Comparison of ENCODE assay signal across 9 mouse cellular contexts in genomic region chr12:102498726-102499125, GRCm38 (mm10). TPM values are rescaled to one million over a fixed set of nuclear protein-coding genes. Genes with fewer than 3 reads are reported as not detected.
DNase-seq lines count a peak whose midpoint lies in the region; ATAC-seq and TF ChIP-seq lines count a peak whose summit lies in the region.
"Had no signal": no experiment of that assay in that cellular context is flagged by ENCODE, and none has a peak within 500 bp of the region (broad histone marks: within the 10 kb centered on the region; RNA-seq: fewer than 3 reads in every experiment).

No protein-coding gene starts in this region.

- 41% methylated on average over 8 of the region's 8 CpGs for WGBS in kidney, postnatal 0 days
- 33% methylated on average over 8 of the region's 8 CpGs for WGBS in stomach, postnatal 0 days

- H3K9me3 ChIP-seq in kidney, postnatal 0 days (replicated peaks; ENCODE audit: low read length) = no peaks in the 10 kb centered on the region
- no peaks in the 10 kb centered on the region for H3K9me3 ChIP-seq in stomach, postnatal 0 days (ENCODE audit: control insufficient read depth, low read length)
- H3K9me3 ChIP-seq: liver, embryonic 15.5 days had no signal

- TF ChIP-seq EP300 in stomach, postnatal 0 days (optimal IDR thresholded peaks at IDR 0.05) = no peak

- intact Hi-C loops in gastrocnemius, postnatal 14 days (cut with DNase I; ENCODE audit: low total_unique reads) = no loop called here
- intact Hi-C loops in left cerebral cortex, postnatal 14 days (cut with DNase I) = no loop called here

- H3K4me3 ChIP-seq in kidney, postnatal 0 days (replicated peaks; ENCODE audit: low read depth, low read length) = no peak overlapping the region
- no peak overlapping the region for H3K4me3 ChIP-seq in stomach, postnatal 0 days (ENCODE audit: low read depth, low read length)
- H3K4me3 ChIP-seq: liver, embryonic 15.5 days had no signal

- H3K36me3 ChIP-seq in kidney, postnatal 0 days (ENCODE audit: insufficient read depth, low read length) = peaks cover 19% of the 10 kb centered on the region; the same call in 1 of the 2 replicates
- peaks cover 12% of the 10 kb centered on the region; the same call in 1 of the 2 replicates for H3K36me3 ChIP-seq in stomach, postnatal 0 days (ENCODE audit: control insufficient read depth, insufficient read depth, low read length)

- no peak overlapping the region for H3K9ac ChIP-seq in kidney, postnatal 0 days (ENCODE audit: low read depth, low read length)
- no peak overlapping the region for H3K9ac ChIP-seq in stomach, postnatal 0 days (ENCODE audit: low read length)
- H3K9ac ChIP-seq: liver, embryonic 15.5 days had no signal

- peak; percentile 6 for DNase-seq in ovary, postnatal 14 days (ENCODE audit: low spot score)
- DNase-seq in ovary, postnatal 10 days (ENCODE audit: low spot score) = no peak
- DNase-seq in gastrocnemius, postnatal 14 days = peak; percentile 39
- DNase-seq in kidney, postnatal 0 days (ENCODE audit: low spot score) = peak; percentile 54
- DNase-seq in stomach, postnatal 0 days (ENCODE audit: low spot score) = peak; percentile 22
- DNase-seq in right cerebral cortex, postnatal 36 days (ENCODE audit: low spot score in 2 of 2) = no peak
- DNase-seq in spleen, postnatal 36 days (ENCODE audit: low spot score in 2 of 2) = no peak
- DNase-seq in left cerebral cortex, postnatal 14 days (ENCODE audit: low spot score in 2 of 2) = no peak

- peak; percentile 83; the same call in 1 of the 2 replicates for ATAC-seq in kidney, postnatal 0 days (replicated peaks; ENCODE audit: low FRiP score, low read depth)
- ATAC-seq in stomach, postnatal 0 days (ENCODE audit: low FRiP score, low TSS enrichment) = peak; percentile 60; the same call in 1 of the 2 replicates

- no peak for TF ChIP-seq CTCF in kidney, postnatal 0 days (IDR thresholded peaks at IDR 0.05; ENCODE audit: low read depth)
- no peak for TF ChIP-seq CTCF in stomach, postnatal 0 days (IDR thresholded peaks at IDR 0.05; ENCODE audit: low read depth)

- H3K27me3 ChIP-seq in kidney, postnatal 0 days (ENCODE audit: insufficient read depth, low read length) = no peaks in the 10 kb centered on the region
- no peaks in the 10 kb centered on the region for H3K27me3 ChIP-seq in stomach, postnatal 0 days (ENCODE audit: control insufficient read depth, insufficient read depth, low read length)
- H3K27me3 ChIP-seq: liver, embryonic 15.5 days had no signal

- no peak overlapping the region for H3K4me2 ChIP-seq in kidney, postnatal 0 days (ENCODE audit: low read length)
- H3K4me2 ChIP-seq in stomach, postnatal 0 days (replicated peaks; ENCODE audit: low read depth) = 0 out of 2 replicates have a peak overlapping the region, but pooled peaks have one; percentile 8
- H3K4me2 ChIP-seq: liver, embryonic 15.5 days had no signal

- peak overlapping the region; percentile 8; the same call in 1 of the 2 replicates for H3K27ac ChIP-seq in kidney, postnatal 0 days
- 0 out of 2 replicates have a peak overlapping the region, but pooled peaks have one; percentile 24 for H3K27ac ChIP-seq in stomach, postnatal 0 days (replicated peaks)
- H3K27ac ChIP-seq: liver, embryonic 15.5 days had no signal

- 0 out of 2 replicates have a peak, but pooled peaks cover 3% of the 10 kb centered on the region for H3K4me1 ChIP-seq in kidney, postnatal 0 days (replicated peaks; ENCODE audit: insufficient read depth, low read length)
- H3K4me1 ChIP-seq in stomach, postnatal 0 days (replicated peaks; ENCODE audit: control insufficient read depth, insufficient read depth) = no peaks in the 10 kb centered on the region
- H3K4me1 ChIP-seq: liver, embryonic 15.5 days had no signal

RNA-seq across cellular contexts. Expression of gene Golga5, which starts 29.8 kb away (rescaled TPM):
- 10 to 100 TPM; 19.8 to 23.2 TPM for total RNA-seq in gastrocnemius, postnatal 14 days (2021)
- 36.4 and 38.7 TPM in 2 replicates for polyA plus RNA-seq in kidney, postnatal 0 days (2015; fragmentation: Nextera tagmentation; extraction: Ambion mirVana)
- 29.3 and 30.3 TPM in 2 replicates for polyA plus RNA-seq in stomach, postnatal 0 days (2015; fragmentation: Nextera tagmentation; extraction: Ambion mirVana)
- 10 to 100 TPM; 25.1 to 28.2 TPM for total RNA-seq in left cerebral cortex, postnatal 14 days (2021)

RNA-seq across cellular contexts. Expression of gene Chga, which starts 56.0 kb away (rescaled TPM):
- not detected for total RNA-seq in gastrocnemius, postnatal 14 days (2021)
- polyA plus RNA-seq in kidney, postnatal 0 days (2015; fragmentation: Nextera tagmentation; extraction: Ambion mirVana) = 0.51 and 0.54 TPM in 2 replicates
- 28.9 and 33.2 TPM in 2 replicates for polyA plus RNA-seq in stomach, postnatal 0 days (2015; fragmentation: Nextera tagmentation; extraction: Ambion mirVana)
- 100 to 1,000 TPM; 190 to 204 TPM for total RNA-seq in left cerebral cortex, postnatal 14 days (2021)

RNA-seq across cellular contexts. Expression of gene Lgmn, which starts 59.1 kb away (rescaled TPM):
- total RNA-seq in gastrocnemius, postnatal 14 days (2021) = 10 to 100 TPM; 51.2 to 64.3 TPM
- polyA plus RNA-seq in kidney, postnatal 0 days (2015; fragmentation: Nextera tagmentation; extraction: Ambion mirVana) = 286 and 302 TPM in 2 replicates
- 75.1 and 77.1 TPM in 2 replicates for polyA plus RNA-seq in stomach, postnatal 0 days (2015; fragmentation: Nextera tagmentation; extraction: Ambion mirVana)
- total RNA-seq in left cerebral cortex, postnatal 14 days (2021) = 100 to 1,000 TPM; 117 to 127 TPM

Comparison
In these comparisons a context has a peak if more than half of its experiments do, and no peak if none do; other contexts are left out.
1. DNase-seq: peak in ovary, postnatal 14 days (single experiment), gastrocnemius, postnatal 14 days (single experiment), kidney, postnatal 0 days (single experiment) and stomach, postnatal 0 days (single experiment); none in ovary, postnatal 10 days (single experiment), right cerebral cortex, postnatal 36 days (0 of 2), spleen, postnatal 36 days (0 of 2) and left cerebral cortex, postnatal 14 days (0 of 2).
2. RNA of gene Chga, which starts 56.0 kb away (total RNA-seq): 190 to 204 TPM in left cerebral cortex, postnatal 14 days; not detected in gastrocnemius, postnatal 14 days; every median in the first group is over 100 times any median in the second.